Mouse (Mus musculus): ENCODE data around the gene Mrpl54.
A peak's percentile ranks its signal among the peaks of the same experiment; 100 is the strongest.

Gene Mrpl54

DNA sequence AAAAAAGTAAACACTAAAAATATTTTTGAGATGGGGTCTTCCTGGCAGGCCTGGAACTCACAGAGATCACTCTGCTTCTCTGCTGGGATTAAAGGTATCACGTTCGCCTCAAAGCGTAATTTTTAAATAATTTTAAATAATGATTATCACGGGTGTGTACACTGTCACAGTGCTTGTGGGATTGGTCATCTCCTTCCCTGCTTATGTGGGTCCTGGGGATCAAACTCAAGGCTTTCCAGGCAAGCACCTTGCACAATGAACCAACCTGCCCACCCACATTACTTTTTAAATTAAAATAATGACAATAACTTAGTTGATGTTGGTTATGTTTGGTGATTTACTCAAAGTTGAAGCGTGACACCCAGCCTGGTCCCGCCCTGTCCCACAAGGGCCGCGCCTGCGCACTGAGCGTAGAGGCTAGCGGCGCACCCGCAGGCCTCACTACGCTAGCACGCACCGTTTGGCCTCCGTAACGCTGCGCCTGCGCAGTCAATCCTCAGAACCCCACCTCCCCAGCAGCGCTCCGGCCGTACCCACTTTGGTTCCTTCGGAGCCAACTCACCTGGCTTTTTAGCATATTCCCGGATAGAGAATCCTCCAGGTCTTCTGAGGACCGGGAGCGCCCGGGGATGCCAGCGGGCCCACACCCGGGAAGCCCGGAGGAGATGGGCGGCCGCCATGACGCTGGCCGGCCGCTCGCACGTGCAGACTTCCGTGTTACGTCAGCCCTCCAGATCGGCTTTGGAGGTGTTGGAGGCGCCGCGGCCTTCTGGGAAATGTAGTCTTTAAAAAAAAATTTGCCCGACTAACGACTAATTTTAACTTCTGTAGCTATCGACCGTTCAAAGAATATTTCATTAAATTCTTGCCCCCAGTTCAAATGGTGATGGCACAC lies at the start of gene Mrpl54, which contains the start of gene Apba3:
Mrpl54 (minus strand) TSS at position 724 of the 895 bp plus-strand sequence.
Apba3 (plus strand) TSS at position 750 of the 895 bp plus-strand sequence.
- peak; percentile 97 for DNase-seq

DNA sequence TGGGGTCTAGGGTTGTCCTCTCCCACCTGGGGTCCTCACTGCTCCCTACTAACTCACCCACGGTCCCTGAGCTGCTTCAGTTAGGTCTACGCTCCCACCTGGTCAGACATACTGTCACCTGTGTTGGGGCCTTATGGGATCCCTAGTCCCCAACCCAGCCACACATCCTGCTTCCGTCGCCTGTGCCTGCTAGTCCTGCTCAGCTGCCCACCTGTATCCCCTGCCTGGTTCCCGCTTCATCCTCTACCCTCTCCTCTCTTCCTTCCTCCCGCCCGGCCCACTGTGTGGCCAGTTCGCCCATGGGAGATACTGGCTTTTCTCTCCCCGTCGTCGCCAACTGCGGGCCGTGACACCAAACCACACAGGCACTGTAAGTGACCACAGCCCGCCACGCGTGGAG lies 48.9 kb upstream of the Mrpl54 start:
- no peak for DNase-seq

GRCm38 (mm10) chr10:81314201-81314600 lies 47.5 kb upstream of the Mrpl54 start:
- no peak for DNase-seq

GRCm38 (mm10) chr10:81313581-81313980 lies 46.8 kb upstream of the Mrpl54 start:
- DNase-seq, result no peak

GRCm38 (mm10) chr10:81309571-81309970 lies 42.8 kb upstream of the Mrpl54 start:
- no peak for DNase-seq

DNA sequence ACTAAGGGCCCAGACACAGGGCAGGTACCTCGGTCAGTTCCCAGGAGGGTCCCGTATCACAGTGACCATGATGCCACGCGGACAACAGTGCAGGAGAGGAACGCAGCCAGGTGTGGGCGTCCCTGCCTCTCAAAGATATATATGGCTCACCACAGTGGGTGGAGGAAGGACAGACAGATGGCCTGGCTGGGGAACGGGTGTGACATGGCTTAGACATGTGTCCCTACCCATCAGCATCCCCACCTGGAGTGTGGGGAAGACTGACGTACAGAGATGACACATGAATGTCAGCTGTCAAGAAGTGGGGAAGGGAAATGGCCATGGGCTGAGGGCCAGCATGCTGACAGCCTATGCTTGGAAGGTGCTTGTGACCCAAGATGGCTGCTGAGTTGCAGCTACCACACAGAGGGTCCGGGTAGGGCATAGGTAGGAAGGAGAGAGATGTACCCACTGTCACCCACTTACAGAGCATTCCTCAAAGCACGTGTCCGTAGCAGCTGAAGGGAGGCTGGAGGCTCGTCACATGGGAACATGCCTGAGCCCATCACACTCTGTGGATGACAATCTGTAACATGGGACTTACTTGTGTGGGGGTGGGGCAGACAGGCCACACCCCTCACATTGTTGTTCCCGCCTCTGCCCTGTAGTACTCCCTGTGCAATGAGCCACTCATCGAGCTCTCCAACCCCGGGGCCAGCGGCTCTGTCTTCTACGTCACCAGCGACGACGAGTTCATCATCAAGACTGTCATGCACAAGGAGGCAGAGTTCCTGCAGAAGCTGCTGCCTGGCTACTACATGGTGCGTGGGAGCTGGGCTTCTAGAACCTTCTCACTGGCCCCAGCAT lies 40.3 kb upstream of the Mrpl54 start:
- DNase-seq, result no peak

DNA sequence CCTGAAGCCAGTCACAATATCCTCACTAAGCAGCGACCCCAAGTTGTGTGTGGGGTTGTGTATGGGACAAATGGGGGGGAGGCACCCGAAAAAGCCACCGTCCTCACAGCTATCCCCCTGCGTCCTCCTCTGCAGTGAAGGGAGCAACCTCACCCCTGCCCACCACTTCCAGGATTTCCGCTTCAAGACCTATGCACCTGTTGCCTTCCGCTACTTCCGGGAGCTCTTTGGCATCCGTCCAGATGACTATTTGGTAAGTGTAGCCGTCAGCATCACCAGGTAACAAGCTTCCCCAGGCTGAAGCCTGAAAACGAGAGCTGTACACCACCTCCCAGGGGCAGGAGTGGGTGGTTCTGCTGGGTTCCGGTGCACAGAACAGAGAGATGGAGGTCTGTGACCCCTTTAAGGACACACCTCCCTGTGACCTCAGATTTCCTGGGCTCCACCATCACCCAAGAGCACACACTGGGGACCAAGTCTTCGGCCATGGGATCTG lies 39.5 kb upstream of the Mrpl54 start:
- DNase-seq, result no peak

DNA sequence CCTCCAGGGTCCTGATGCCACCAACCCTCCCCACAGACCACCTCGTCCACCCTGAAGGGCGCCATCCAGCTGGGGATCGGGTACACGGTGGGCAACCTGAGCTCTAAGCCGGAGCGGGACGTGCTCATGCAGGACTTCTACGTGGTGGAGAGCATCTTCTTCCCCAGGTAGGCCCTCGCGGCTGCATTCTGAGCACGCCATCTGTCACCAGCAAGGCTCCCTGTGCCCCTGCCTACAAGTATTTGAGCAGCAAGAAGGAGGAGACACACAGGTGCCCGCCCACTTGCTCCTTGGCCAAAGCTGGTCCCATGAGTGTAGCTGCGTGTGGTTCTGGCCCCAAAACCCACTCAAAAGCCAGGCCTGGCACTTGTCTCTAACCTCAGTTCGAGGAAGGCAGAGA lies 38.9 kb upstream of the Mrpl54 start:
- DNase-seq, result no peak

- peak; percentile 71 to 83 for DNase-seq
Measured at GRCm38 (mm10) chr10:81304597-81305238, 38.0 kb upstream of the Mrpl54 start.

- no peak for DNase-seq
Measured at GRCm38 (mm10) chr10:81303761-81304160, 37.0 kb upstream of the Mrpl54 start.

DNA sequence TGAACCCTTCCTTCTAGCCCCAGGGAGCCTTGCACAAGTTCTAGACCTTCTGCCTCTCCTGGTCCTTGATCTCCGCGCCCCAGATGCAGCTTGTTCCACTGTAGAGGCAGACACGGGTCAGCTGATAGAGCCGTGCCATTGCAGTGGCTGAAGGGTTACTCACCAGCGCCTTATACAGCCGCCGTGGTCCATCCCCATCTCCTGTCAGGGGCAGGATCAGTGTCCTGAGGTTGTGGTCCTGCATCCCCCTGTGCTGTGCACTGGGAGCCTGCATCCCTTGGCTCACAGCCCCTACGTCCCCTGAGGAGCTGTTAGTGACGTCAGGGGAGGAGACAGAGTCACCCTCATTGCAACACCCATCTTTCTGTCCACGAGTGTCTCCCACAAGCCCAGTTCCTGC lies 36.5 kb upstream of the Mrpl54 start:
- no peak for DNase-seq

GRCm38 (mm10) chr10:81302781-81303218 lies 36.1 kb upstream of the Mrpl54 start:
- DNase-seq, result peak; percentile 66 to 83

- DNase-seq, result no peak
Measured at GRCm38 (mm10) chr10:81302288-81302687, 35.6 kb upstream of the Mrpl54 start.

GRCm38 (mm10) chr10:81301321-81301720 lies 34.6 kb upstream of the Mrpl54 start:
- no peak for DNase-seq

GRCm38 (mm10) chr10:81300352-81300907 lies 33.7 kb upstream of the Mrpl54 start:
- no peak for DNase-seq

DNA sequence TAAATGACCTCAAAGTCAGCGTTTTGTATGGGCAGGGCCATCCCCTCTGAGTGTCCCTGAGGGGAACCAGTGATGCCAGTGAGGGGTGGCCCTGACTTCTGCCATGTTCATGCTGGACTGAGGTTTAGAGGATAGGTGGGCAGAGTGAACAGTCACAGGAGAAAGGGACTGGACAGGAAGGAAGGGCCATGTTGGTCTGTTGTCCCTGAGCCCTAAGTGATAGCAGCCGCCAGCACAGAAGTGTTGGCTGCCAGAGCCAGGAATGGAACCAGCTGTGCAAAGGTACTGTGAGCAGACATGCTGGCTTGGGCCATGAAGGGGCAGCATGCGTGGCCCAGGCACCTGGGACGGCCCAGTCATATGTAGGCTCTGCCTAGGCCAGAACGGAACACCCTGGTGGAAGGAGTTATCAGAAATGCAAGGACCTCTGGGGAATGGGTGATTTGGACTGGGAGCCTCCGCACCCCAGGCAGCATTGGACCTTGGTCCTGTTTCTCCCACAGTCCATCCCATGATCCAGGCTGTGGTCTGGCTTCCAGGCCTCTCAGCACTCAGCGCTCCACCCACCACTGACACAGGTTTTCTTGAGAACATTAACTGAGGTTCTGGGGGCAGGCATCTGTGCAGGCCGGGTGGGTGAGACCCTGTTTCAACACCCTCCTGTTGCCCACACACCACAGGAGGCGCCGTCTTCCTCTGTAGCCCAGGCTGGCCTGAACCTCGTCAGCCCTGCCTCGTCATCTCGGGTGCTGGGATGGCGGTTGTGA lies 33.0 kb upstream of the Mrpl54 start:
- DNase-seq, result peak in 1 of 2 experiments; percentile 9

DNA sequence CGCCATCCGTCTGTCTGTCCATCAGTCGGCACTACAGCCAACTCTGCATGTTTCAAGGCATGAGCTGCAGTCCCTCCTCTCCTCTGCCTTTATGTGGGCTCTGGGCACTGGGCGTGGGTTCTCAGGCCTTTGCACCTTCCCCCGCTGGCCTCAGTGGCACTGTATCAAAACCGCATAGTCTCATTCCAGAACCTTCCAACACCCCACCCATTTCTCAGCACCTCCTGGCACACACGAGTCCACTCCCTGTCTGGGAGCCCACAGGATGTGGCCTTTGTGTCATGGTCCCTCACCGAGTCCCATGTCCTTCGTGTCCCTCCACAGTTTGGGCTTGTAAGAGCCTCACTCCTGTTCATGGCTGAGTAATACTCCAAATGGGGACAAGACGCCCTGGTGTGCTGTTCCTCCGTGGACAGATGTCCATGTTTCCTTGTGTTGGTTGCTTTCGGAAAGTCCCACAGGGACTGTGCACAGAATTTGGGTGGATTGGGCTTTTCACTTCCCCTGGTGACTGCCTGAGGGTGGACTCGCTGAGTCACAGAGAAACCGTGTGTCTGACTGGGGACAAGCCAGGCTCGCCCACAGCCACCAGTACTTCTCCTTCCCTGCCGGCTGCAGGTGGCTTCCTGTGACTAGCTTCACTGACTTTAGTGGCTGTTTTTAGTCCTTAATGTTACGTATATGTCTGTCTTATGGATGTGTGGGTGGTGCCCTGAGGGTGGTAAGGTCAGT lies 31.8 kb upstream of the Mrpl54 start:
- DNase-seq, result peak; percentile 60 to 67

DNA sequence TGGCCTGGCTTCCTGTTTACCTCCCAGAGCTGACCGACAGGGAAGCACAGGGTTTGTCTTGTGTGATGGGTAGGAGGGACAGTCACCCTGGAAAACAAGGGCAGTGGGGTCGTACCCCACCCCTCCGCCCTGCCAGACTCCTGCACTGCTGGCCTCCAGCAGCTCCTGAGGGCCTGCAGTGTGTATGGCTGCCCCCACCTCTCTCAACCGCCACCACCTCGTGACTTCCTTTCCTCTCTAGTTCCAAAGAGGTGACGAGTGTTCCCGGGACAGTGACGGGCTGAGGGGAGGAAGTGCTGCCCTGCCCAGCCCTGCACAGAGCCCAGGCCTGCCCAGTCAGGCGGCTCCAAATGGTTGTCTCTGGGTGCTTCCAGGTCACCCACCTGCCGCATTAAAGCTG lies 31.1 kb upstream of the Mrpl54 start:
- peak; percentile 81 to 83 for DNase-seq

DNA sequence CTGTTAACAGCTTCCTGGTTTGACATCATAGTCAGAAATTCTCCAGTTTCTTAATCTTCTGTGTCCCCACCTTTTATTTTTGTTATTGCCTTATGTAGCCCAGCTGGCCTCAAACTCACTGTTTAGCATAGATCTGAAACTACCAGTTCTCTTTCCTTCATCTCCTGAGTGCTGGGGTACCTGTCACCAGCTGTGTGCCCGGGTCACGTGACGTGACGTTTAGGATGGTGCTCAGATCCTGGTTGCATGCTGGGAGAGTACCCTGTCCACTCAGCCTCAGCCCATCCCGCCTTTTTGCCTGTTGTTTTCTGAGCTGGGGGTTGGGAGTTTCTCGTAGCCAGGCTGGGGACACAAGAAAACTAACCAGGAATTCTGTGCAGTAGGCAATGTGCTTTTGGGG lies 30.5 kb upstream of the Mrpl54 start:
- peak in 1 of 2 experiments; percentile 24 for DNase-seq

DNA sequence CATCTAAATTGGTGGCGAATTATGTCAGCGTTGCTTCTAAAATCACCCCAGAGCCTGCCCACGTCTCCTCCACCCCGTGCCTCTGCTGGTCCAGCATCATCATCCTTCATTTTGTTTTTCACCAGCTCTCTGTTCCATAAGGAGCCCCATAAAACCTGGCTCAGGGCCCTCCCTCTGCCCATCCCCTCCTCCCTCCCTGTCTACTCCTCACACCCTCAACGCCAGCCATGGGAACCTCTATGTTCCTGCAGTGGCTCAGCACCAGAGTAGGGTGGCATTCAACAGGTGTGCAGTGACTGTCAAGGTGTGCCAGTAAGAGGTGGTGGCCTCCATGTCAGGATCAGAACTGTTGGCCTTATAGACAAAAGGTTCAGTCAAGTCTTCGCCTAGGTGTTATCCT lies 28.5 kb upstream of the Mrpl54 start:
- DNase-seq, result no peak

- peak in 1 of 2 experiments; percentile 5 for DNase-seq
Measured at GRCm38 (mm10) chr10:81294442-81294841, 27.7 kb upstream of the Mrpl54 start.
